Mouse (Mus musculus) heart, adult 2 months (tissue): ENCODE measurements around the gene Fyttd1. TPM values are rescaled to one million over a fixed set of nuclear protein-coding genes. Genes with fewer than 3 reads are reported as not detected.

Source experiments
- DNase-seq, 2 experiments: peaks; one replicate each; pipeline ENCODE4 v3.0.0; 2021
- H3K27ac ChIP-seq: fragments of 200-600 bp; 2 replicates; pipeline ENCODE4 v1.8.1; 2022
- H3K27me3 ChIP-seq: fragments of 200-500 bp; 2 replicates; pipeline ENCODE4 v1.6.1; 2012; ENCODE audit warnings: mild to moderate bottlenecking, low read length, inconsistent platforms, mixed read lengths; ENCODE audit not compliant: control insufficient read depth, insufficient read depth
- H3K36me3 ChIP-seq: fragments of 200-500 bp; 2 replicates; pipeline ENCODE4 v1.6.1; 2012; ENCODE audit warnings: low read length, inconsistent platforms; ENCODE audit not compliant: control insufficient read depth, insufficient read depth
- H3K4me1 ChIP-seq: fragments of 200-500 bp; 2 replicates; pipeline ENCODE4 v1.6.1; 2011; ENCODE audit warnings: low read length; ENCODE audit not compliant: control insufficient read depth, insufficient read depth
- H3K4me3 ChIP-seq: fragments of 200-600 bp; 2 replicates; pipeline ENCODE4 v1.8.1; 2022
- H3K79me2 ChIP-seq: fragments of 200-500 bp; replicated peaks from 2 replicates; pipeline ENCODE4 v1.6.1; 2012; ENCODE audit warnings: mild to moderate bottlenecking, inconsistent platforms, low read length, moderate library complexity, mixed read lengths; ENCODE audit not compliant: control insufficient read depth, insufficient read depth
- H3K9ac ChIP-seq: fragments of 200-500 bp; 2 replicates; pipeline ENCODE4 v1.6.1; 2012; ENCODE audit warnings: low read depth, mild to moderate bottlenecking, control low read depth, inconsistent platforms, low read length, mixed read lengths
- CTCF ChIP-seq: fragments of 200-600 bp; IDR thresholded peaks from 2 replicates; pipeline ENCODE4 v1.8.1; 2022; ENCODE audit warnings: antibody characterized with exemption, mild to moderate bottlenecking, moderate library complexity
- EP300 ChIP-seq: fragments of 200-500 bp; IDR thresholded peaks from 2 replicates; pipeline ENCODE4 v1.6.1; 2011; ENCODE audit warnings: low read depth, low read length, control low read depth; ENCODE audit not compliant: insufficient read depth
- POLR2A ChIP-seq: fragments of 200-500 bp; IDR thresholded peaks from 2 replicates; pipeline ENCODE4 v1.6.1; 2011; ENCODE audit warnings: mild to moderate bottlenecking, low read depth, low read length, control low read depth; ENCODE audit not compliant: insufficient read depth
- WGBS: fragments of 180-500 bp; shearing (Covaris S2); methylation state at CpG from one replicate; pipeline ENCODE4 v1.1.7; 2018; 5-methylcytosine and 5-hydroxymethylcytosine counted together
- intact Hi-C: fragments of 180-260 bp; cut with DNase I; formaldehyde crosslinking; loops from one replicate; pipeline ENCODE4 v1.15.1; 2025
- polyA plus RNA-seq: library from polyadenylated mRNA; depleted of rRNA; stranded (reverse); fragments of >200 nt; gene quantifications from 2 replicates; pipeline ENCODE4 v1.2.3, GENCODE M21; 2012
- total RNA-seq, 2 experiments: library from RNA; stranded (reverse); gene quantifications; 2 replicates each; pipeline ENCODE4 v1.2.3; 2021

Gene Fyttd1
- total and polyA plus RNA-seq, 3 experiments: 13.4 to 108 (median 101) TPM

DNA sequence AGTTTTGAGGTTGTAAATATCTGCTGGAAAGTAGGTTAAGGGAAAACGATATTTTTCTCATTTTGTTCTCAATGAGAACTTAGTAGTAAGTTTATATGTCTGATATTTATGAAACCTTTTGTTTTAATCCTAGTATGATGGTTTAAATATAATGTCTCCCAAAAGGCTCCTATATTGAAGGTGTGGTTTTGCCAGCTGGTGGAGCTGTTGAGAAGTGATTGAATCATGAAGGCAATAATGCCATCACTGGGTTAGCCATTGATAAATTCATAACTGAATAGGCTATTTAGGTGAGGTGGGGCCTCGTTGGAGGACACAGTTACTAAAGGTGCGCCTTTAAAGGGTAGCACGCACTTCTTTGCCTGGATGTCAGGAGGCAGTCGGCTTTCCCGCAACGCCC lies 4.2 kb downstream of the Fyttd1 start:
- WGBS: 83% methylated on average over 7 of the region's 7 CpGs
- Histone ChIP-seq H3K9ac (no peak overlapping the region), H3K27me3 (no peaks in the 10 kb centered on the region), H3K27ac (no peak overlapping the region), H3K36me3 (peaks cover 16% of the 10 kb centered on the region), H3K4me3 (no peak overlapping the region), H3K79me2 (peaks cover 10% of the 10 kb centered on the region), H3K4me1 (peaks cover 3% of the 10 kb centered on the region)
- TF ChIP-seq POLR2A (no peak), EP300 (no peak), CTCF (peak; percentile 30)
- no peak for DNase-seq
- intact Hi-C loops: no loop called here

DNA sequence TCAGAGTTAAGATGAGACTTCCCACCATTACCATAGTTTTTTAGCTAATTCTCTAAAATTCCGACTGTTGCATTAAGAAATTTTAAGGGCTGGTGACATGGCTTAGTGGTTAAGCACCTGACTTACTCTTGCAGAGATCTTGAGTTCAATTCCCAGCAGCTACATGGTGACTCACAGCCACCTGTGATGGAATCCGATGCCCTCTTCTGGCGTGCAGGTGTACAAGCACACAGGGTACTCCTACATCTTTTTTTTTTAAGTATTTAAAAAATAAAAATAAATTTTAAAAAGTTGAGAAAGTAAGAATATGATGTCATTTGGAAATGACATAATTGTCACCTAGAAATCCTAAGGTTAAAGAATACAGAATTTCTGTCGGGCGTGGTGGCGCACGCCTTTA lies 10.7 kb downstream of the Fyttd1 start:
- peaks cover 3% of the 10 kb centered on the region; the same call in 1 of the 2 replicates for H3K79me2 ChIP-seq
- no peak overlapping the region for H3K9ac ChIP-seq
- intact Hi-C loops: no loop called here
- H3K4me1 ChIP-seq: no peaks in the 10 kb centered on the region
- no peak overlapping the region for H3K27ac ChIP-seq
- no peak for DNase-seq
- 92% methylated on average over 7 of the region's 7 CpGs for WGBS
- no peak for TF ChIP-seq POLR2A
- TF ChIP-seq CTCF: peak; percentile 61
- peaks cover 15% of the 10 kb centered on the region for H3K36me3 ChIP-seq
- no peak overlapping the region for H3K4me3 ChIP-seq
- no peaks in the 10 kb centered on the region for H3K27me3 ChIP-seq

DNA sequence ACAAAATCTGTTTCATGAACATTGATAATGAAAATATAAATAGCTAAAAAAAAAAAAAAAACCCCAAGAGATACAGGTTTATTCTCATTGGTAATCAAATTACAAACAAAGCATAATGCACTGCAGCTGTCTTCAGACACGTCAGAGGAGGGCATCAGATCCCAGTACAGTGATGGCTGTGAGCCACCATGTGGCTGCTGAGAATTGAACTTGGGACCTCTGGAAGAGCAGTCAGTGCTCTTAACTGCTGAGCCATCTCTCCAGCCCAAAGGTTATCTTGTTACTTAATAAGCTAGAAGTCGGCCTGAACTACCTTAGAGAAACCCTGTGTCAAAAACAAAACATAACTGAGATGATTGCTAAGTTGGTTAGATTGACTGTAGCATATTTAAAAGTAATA lies 12.6 kb downstream of the Fyttd1 start:
- no peaks in the 10 kb centered on the region for H3K4me1 ChIP-seq
- no peak for DNase-seq
- no peak overlapping the region for H3K4me3 ChIP-seq
- no peak overlapping the region for H3K27ac ChIP-seq
- H3K9ac ChIP-seq: no peak overlapping the region
- peaks cover 13% of the 10 kb centered on the region for H3K36me3 ChIP-seq
- peaks cover 2% of the 10 kb centered on the region; the same call in 1 of the 2 replicates for H3K79me2 ChIP-seq
- no peaks in the 10 kb centered on the region for H3K27me3 ChIP-seq
- TF ChIP-seq CTCF (no peak), EP300 (no peak), POLR2A (no peak)
- intact Hi-C loops: no loop called here
- 50% methylated on average over 2 of the region's 2 CpGs for WGBS

DNA sequence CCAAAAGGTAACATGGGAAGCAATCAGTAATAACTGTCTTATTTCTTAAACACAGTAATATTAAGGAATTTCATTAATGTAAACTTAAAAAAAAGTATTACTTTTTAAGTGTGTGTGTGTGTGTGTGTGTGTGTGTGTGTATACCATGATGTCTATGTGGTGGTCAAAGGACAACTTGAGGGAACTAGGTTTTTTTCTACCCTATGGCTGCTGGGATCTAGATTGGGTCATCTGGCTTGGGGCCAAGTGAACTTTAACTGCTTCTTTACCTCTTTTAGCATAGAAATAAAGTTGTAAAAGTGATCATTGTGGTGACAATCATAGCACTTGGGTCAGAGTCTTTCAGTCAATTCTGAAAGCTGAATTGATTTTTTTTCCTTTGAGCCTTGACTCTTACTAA lies 18.8 kb downstream of the Fyttd1 start:
- H3K4me1 ChIP-seq: no peaks in the 10 kb centered on the region
- no peak for TF ChIP-seq EP300
- TF ChIP-seq CTCF: no peak
- no peak for TF ChIP-seq POLR2A

DNA sequence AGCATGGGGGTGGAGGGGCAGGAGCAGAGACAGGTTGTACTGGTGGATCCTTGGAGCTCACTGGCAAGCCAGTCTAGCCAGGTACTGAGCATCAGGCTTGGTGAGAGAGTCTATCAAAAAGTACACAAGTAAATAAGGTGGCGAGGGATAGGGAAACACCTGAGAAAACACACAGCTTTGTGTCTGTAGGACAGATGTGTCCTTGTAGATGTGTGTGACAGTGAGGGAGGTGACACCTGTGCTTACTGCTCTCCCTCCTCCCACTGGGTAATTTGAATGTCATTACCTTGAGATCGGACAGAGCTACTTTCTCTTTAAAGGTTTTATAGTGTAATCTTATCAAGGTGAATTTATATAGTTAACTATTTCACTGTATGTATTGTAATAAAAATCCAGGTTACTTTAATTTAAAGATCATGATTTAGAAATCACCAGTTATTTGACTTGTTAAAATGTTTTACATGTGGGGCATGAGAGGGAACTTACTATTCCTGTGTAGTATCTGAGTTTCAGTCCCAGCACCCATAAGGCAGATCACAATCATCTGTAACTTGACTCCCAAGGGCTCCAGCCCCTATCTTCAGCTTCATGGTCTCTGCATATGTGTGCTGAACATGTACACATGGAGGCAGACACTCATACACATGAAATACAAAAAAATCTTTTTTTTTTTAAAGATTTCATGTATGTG lies 24.2 kb downstream of the Fyttd1 start:
- 85% methylated on average over 2 of the region's 2 CpGs for WGBS

More for the DNA sequence above, 18.8 kb downstream of the Fyttd1 start:
- Histone ChIP-seq H3K9ac (no peak overlapping the region), H3K79me2 (no peaks in the 10 kb centered on the region), H3K36me3 (peaks cover 3% of the 10 kb centered on the region; the same call in 1 of the 2 replicates), H3K4me3 (no peak overlapping the region), H3K27me3 (no peaks in the 10 kb centered on the region), H3K27ac (no peak overlapping the region)
- intact Hi-C loops: no loop called here
- DNase-seq: no peak

DNA sequence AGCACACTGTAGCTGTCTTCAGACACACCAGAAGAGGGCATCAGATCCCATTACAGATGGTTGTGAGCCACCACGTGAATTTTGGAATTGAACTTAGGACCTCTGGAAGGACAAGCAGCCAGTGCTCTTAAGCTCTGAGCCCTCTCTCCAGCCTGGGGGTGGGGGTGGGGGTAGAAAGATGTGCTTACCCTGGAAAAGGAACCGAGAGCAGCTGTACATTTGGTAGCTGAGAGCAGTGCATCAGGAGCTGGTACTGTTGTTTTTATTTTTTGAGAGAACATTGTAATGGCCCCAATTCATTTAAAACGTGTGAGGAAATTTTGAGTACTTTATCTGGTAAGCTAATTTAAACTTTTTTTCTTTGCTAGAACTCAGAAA lies 24.7 kb downstream of the Fyttd1 start:
- no peak overlapping the region for H3K9ac ChIP-seq
- H3K36me3 ChIP-seq: no peaks in the 10 kb centered on the region; the same call in none of the 2 replicates
- peaks cover 1% of the 10 kb centered on the region; the same call in 1 of the 2 replicates for H3K4me1 ChIP-seq
- no peak for DNase-seq
- intact Hi-C loops: no loop called here
- H3K79me2 ChIP-seq: no peaks in the 10 kb centered on the region
- no peak overlapping the region for H3K4me3 ChIP-seq
- no peak for TF ChIP-seq POLR2A
- 0 out of 2 replicates have a peak, but pooled peaks have one; percentile 10 for TF ChIP-seq CTCF
- H3K27ac ChIP-seq: no peak overlapping the region
- WGBS: 67% methylated on average over 3 of the region's 3 CpGs
- no peaks in the 10 kb centered on the region for H3K27me3 ChIP-seq

More for the DNA sequence above, 24.2 kb downstream of the Fyttd1 start:
- DNase-seq: no peak
- Histone ChIP-seq H3K4me3 (no peak overlapping the region), H3K4me1 (no peaks in the 10 kb centered on the region), H3K36me3 (no peaks in the 10 kb centered on the region; the same call in 1 of the 2 replicates), H3K27ac (no peak overlapping the region), H3K27me3 (no peaks in the 10 kb centered on the region), H3K79me2 (no peaks in the 10 kb centered on the region), H3K9ac (no peak overlapping the region)
- intact Hi-C loops: no loop called here
- no peak for TF ChIP-seq EP300
- no peak for TF ChIP-seq CTCF
- no peak for TF ChIP-seq POLR2A

DNA sequence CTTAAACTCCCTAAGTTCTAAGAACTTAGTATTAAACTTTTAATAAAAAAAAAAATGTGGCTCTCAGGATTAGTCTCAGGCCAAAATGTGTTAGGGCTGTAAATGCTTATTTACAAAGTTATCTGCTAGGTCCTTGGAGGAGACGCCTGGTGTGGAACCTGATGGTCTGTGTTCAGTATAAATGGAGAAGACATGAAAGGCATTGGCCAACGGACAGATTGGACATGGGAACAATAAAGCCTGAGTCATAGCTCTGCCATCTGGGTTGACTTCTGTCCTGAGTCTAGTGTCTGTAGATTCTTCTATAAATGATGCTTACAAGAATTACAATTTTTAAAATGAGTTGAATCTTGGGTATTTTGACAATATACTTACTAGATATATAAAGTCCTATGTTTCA lies 28.9 kb downstream of the Fyttd1 start:
- no peak overlapping the region for H3K9ac ChIP-seq
- no peaks in the 10 kb centered on the region; the same call in none of the 2 replicates for H3K36me3 ChIP-seq
- peaks cover 1% of the 10 kb centered on the region; the same call in 1 of the 2 replicates for H3K4me1 ChIP-seq
- intact Hi-C loops: no loop called here
- no peak overlapping the region for H3K27ac ChIP-seq
- H3K79me2 ChIP-seq: no peaks in the 10 kb centered on the region
- no peak overlapping the region for H3K4me3 ChIP-seq
- H3K27me3 ChIP-seq: no peaks in the 10 kb centered on the region
- 56% methylated on average over 2 of the region's 2 CpGs for WGBS
- TF ChIP-seq POLR2A: no peak
- TF ChIP-seq CTCF: no peak
- TF ChIP-seq EP300: no peak
- DNase-seq: no peak
